Mouse (Mus musculus) kidney, postnatal 25 days (tissue): Measurements from ENCODE around the gene Fgfr2.
"Not testable (repeated sequence)": the region's sequence is repeated elsewhere in the genome, so short reads cannot be mapped to it uniquely, and the experiment has no call there.

Experiments used
- DNase-seq, 2 experiments: peaks; one replicate each; pipeline ENCODE4 v3.0.0; 2021; ENCODE audit warnings: mixed read lengths in 2 of 2

Fgfr2 gene

GRCm38 (mm10) chr7:130555597-130555996 is 2567.6 kb downstream of the Fgfr2 start:
- no peak for DNase-seq

GRCm38 (mm10) chr7:130553321-130553720 is 2569.8 kb downstream of the Fgfr2 start:
- DNase-seq: no peak

- DNase-seq: peak; percentile 23 to 52
These were observed 2570.4 kb downstream of the Fgfr2 start for GRCm38 (mm10) chr7:130552780-130553179.

- no peak for DNase-seq
These were observed 2575.4 kb downstream of the Fgfr2 start for GRCm38 (mm10) chr7:130547635-130548175.

- DNase-seq: peak; percentile 93 to 96
These were observed 2576.2 kb downstream of the Fgfr2 start for GRCm38 (mm10) chr7:130546791-130547484.

GRCm38 (mm10) chr7:130546421-130546790 is 2576.7 kb downstream of the Fgfr2 start:
- no peak for DNase-seq

GRCm38 (mm10) chr7:130545893-130546292 is 2577.3 kb downstream of the Fgfr2 start:
- DNase-seq: no peak

GRCm38 (mm10) chr7:130545401-130545800 is 2577.7 kb downstream of the Fgfr2 start:
- DNase-seq: no peak

- no peak for DNase-seq
These were observed 2580.0 kb downstream of the Fgfr2 start for GRCm38 (mm10) chr7:130543181-130543580.

- DNase-seq: no peak
These were observed 2583.0 kb downstream of the Fgfr2 start for GRCm38 (mm10) chr7:130540176-130540575.

- DNase-seq: no peak
These were observed 2586.1 kb downstream of the Fgfr2 start for GRCm38 (mm10) chr7:130537068-130537467.

- no peak for DNase-seq
These were observed 2588.0 kb downstream of the Fgfr2 start for GRCm38 (mm10) chr7:130535174-130535573.

- DNase-seq: peak; percentile 92 to 95
These were observed 2589.6 kb downstream of the Fgfr2 start for GRCm38 (mm10) chr7:130533316-130534260.

GRCm38 (mm10) chr7:130531138-130531537 is 2592.0 kb downstream of the Fgfr2 start:
- not testable (repeated sequence) for DNase-seq

- no peak for DNase-seq
These were observed 2595.8 kb downstream of the Fgfr2 start for GRCm38 (mm10) chr7:130527306-130527705.

- DNase-seq: no peak
These were observed 2599.7 kb downstream of the Fgfr2 start for GRCm38 (mm10) chr7:130523451-130523850.

- DNase-seq: peak; percentile 32 to 68
These were observed 2602.2 kb downstream of the Fgfr2 start for GRCm38 (mm10) chr7:130520812-130521422.

GRCm38 (mm10) chr7:130520049-130520425 is 2603.1 kb downstream of the Fgfr2 start, which contains the start of gene Ate1:
Gene Ate1, minus strand, starts transcription at chr7:130520369.
- no peak for DNase-seq

- DNase-seq: peak; percentile 96 to 99
These were observed 2603.8 kb downstream of the Fgfr2 start for GRCm38 (mm10) chr7:130519096-130520048.

- DNase-seq: peak in 1 of 2 experiments; percentile 30
These were observed 2604.7 kb downstream of the Fgfr2 start for GRCm38 (mm10) chr7:130518213-130519095.

GRCm38 (mm10) chr7:130510243-130510642 is 2612.9 kb downstream of the Fgfr2 start:
- DNase-seq: no peak
